Mouse (Mus musculus) heart, embryonic 13.5 days (tissue): Measurements from ENCODE around the gene Mthfd1. TPM values are rescaled to one million over a fixed set of nuclear protein-coding genes. Genes with fewer than 3 reads are reported as not detected.

ENCODE experiments used
- ATAC-seq: fragments of 200-750 bp; cut with Nextera tagmentation; 2 replicates; pipeline ENCODE4 v1.8.0; 2017; ENCODE audit warnings: moderate TSS enrichment; ENCODE audit not compliant: insufficient number of reproducible peaks, low FRiP score, low TSS enrichment; ENCODE audit errors: extremely low read depth
- H3K27ac ChIP-seq: fragments of 300-500 bp; sonication (generic); replicated peaks from 2 replicates; pipeline ENCODE4 v1.5.1; 2015; ENCODE audit warnings: moderate library complexity, mild to moderate bottlenecking, inconsistent platforms
- H3K27me3 ChIP-seq: fragments of 300-500 bp; sonication (generic); replicated peaks from 2 replicates; pipeline ENCODE4 v1.6.1; 2015; ENCODE audit warnings: mild to moderate bottlenecking, inconsistent platforms
- H3K36me3 ChIP-seq: fragments of 300-500 bp; sonication (generic); 2 replicates; pipeline ENCODE4 v1.6.1; 2015; ENCODE audit warnings: mild to moderate bottlenecking, inconsistent platforms
- H3K4me1 ChIP-seq: fragments of 300-500 bp; sonication (generic); 2 replicates; pipeline ENCODE4 v1.6.1; 2015; ENCODE audit warnings: inconsistent platforms
- H3K4me2 ChIP-seq: fragments of 300-500 bp; sonication (generic); 2 replicates; pipeline ENCODE4 v1.6.1; 2015; ENCODE audit warnings: inconsistent platforms, mild to moderate bottlenecking, moderate library complexity
- H3K4me3 ChIP-seq: fragments of 300-500 bp; sonication (generic); 2 replicates; pipeline ENCODE4 v1.5.1; 2015; ENCODE audit warnings: moderate library complexity, mild to moderate bottlenecking, inconsistent platforms
- H3K9ac ChIP-seq: fragments of 300-500 bp; sonication (generic); 2 replicates; pipeline ENCODE4 v1.6.1; 2015; ENCODE audit warnings: inconsistent platforms, mild to moderate bottlenecking, moderate library complexity
- H3K9me3 ChIP-seq: fragments of 300-500 bp; sonication (generic); 2 replicates; pipeline ENCODE4 v1.6.1; 2016; ENCODE audit warnings: inconsistent platforms
- WGBS: fragments of 180-500 bp; shearing (Covaris S2); methylation state at CpG from one replicate; pipeline ENCODE4 v1.1.7; 2015; ENCODE audit warnings: mixed read lengths; 5-methylcytosine and 5-hydroxymethylcytosine counted together
- polyA plus RNA-seq: library from polyadenylated mRNA; unstranded; fragments of >200 nt; fragmentation: Nextera tagmentation; extraction: Ambion mirVana; gene quantifications from 2 replicates; pipeline ENCODE4 v1.2.1, GENCODE M21; 2015

Gene Mthfd1
- polyA plus RNA-seq, 1 experiment from 2014 or later: 40.1 TPM

DNA sequence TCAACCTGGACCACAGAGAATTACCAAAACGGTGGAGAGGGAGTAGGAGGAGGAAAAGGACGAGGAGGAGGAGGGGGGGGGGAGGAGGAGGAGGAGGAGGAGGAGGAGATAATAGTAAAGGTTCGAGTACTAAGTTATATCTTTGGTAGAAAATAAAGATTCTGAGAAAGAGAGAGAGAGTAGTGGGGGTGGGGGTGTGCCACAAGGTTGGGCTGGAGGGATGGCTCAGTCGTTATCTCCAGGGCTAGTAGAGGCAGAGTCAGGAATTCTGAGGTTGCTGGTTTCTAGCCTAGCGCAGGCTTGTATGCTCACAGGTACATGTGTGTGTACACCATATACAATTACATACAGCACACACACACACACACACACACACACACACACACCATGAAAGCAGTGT lies 13.3 kb upstream of the Mthfd1 start:
- Histone ChIP-seq H3K36me3 (no peaks in the 10 kb centered on the region), H3K4me3 (no peak overlapping the region), H3K9ac (no peak overlapping the region), H3K9me3 (no peaks in the 10 kb centered on the region), H3K4me1 (0 out of 2 replicates have a peak, but pooled peaks cover 2% of the 10 kb centered on the region), H3K27me3 (no peaks in the 10 kb centered on the region), H3K27ac (no peak overlapping the region), H3K4me2 (no peak overlapping the region)
- no peak for ATAC-seq
- WGBS: 47% methylated on average over 5 of the region's 5 CpGs

GRCm38 (mm10) chr12:76244981-76245380 lies 10.1 kb upstream of the Mthfd1 start:
- Histone ChIP-seq H3K27me3 (no peaks in the 10 kb centered on the region), H3K4me3 (no peak overlapping the region), H3K4me2 (no peak overlapping the region), H3K9me3 (no peaks in the 10 kb centered on the region), H3K4me1 (no peaks in the 10 kb centered on the region), H3K27ac (no peak overlapping the region), H3K36me3 (no peaks in the 10 kb centered on the region), H3K9ac (no peak overlapping the region)
- no peak for ATAC-seq
- WGBS: 81% methylated on average over 8 of the region's 8 CpGs

DNA sequence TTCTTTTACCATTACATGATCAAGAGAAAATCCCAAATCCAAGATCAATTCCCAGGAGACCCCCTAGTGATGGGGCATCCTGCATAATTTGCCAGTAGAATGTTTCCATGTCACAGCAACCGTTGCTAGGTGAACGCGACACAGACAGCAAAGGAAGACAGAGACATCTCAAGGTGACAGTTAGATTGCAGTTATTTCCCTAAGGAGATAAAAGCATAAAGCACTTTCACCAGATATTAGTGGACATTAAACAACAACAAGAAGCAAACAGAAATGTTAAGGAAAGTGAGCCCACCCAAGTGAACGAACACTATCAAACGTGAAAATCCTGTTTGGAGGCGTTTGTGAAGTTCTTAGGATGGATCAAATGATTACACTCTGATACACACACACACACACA lies 8.5 kb upstream of the Mthfd1 start, which contains the start of gene Tex21:
Gene Tex21, minus strand, starts transcription at position 101 of the 400 bp plus-strand sequence.
- 71% methylated on average over 6 of the region's 6 CpGs for WGBS
- no peaks in the 10 kb centered on the region for H3K4me1 ChIP-seq
- no peak within 1 kb of the TSS for H3K4me2 ChIP-seq
- no peaks in the 10 kb centered on the region for H3K9me3 ChIP-seq
- H3K27ac ChIP-seq: no peak within 1 kb of the TSS
- H3K27me3 ChIP-seq: no peaks in the 10 kb centered on the region
- no peak for ATAC-seq
- no peaks in the 10 kb centered on the region for H3K36me3 ChIP-seq
- H3K9ac ChIP-seq: no peak within 1 kb of the TSS
- H3K4me3 ChIP-seq: no peak within 1 kb of the TSS

DNA sequence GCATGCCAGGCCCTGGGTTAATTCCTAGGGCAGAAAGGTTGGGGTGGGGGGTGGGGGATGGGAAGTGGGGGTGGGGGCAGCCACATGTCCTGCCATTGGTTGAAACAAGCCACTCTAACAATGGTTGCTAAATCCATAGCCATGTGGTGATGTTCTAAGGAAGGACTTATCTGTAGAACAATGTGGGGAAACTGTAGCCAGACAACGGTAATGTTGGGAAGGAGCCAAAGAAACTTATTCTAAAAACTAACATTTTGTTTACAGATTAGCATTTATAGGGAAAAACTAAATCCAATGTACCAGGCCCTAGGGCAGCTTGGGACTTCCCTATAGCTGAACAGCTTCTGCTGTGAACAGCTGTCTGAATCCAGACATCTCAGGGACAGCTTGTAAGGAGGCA lies 2.0 kb upstream of the Mthfd1 start:
- WGBS: 62% methylated on average over 1 of the region's 1 CpGs
- no peak for ATAC-seq
- Histone ChIP-seq H3K9me3 (no peaks in the 10 kb centered on the region), H3K36me3 (no peaks in the 10 kb centered on the region), H3K4me2 (no peak overlapping the region), H3K27me3 (no peaks in the 10 kb centered on the region), H3K27ac (no peak overlapping the region), H3K4me1 (peaks cover 23% of the 10 kb centered on the region), H3K4me3 (no peak overlapping the region), H3K9ac (no peak overlapping the region)

GRCm38 (mm10) chr12:76253591-76253990 lies 1.5 kb upstream of the Mthfd1 start:
- WGBS: 84% methylated on average over 2 of the region's 2 CpGs
- H3K9ac ChIP-seq: no peak overlapping the region
- no peak overlapping the region for H3K4me2 ChIP-seq
- no peaks in the 10 kb centered on the region for H3K27me3 ChIP-seq
- H3K9me3 ChIP-seq: no peaks in the 10 kb centered on the region
- H3K27ac ChIP-seq: no peak overlapping the region
- H3K4me3 ChIP-seq: no peak overlapping the region
- H3K4me1 ChIP-seq: peaks cover 23% of the 10 kb centered on the region
- no peaks in the 10 kb centered on the region for H3K36me3 ChIP-seq
- no peak for ATAC-seq

DNA sequence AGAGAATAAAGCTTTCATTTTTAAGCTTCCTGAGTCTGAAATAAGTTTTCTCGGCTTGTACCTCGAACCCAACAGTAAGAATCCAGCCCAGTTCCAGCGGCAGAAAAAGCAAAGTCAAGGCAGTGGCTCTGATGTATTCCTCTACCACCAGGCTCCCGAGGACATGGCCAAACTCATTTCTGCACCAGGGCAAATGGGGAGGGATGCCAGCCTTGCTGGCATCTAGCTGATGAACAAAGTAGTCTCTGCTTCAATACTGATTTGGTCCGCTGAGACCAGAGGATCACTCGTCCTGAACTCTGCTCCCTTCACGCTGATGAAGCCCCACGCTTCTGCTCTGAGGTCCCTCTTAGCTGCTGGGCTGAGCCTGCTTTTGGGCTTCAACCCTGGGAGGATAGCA lies 1.1 kb upstream of the Mthfd1 start:
- H3K36me3 ChIP-seq: no peaks in the 10 kb centered on the region
- no peaks in the 10 kb centered on the region for H3K27me3 ChIP-seq
- peaks cover 23% of the 10 kb centered on the region for H3K4me1 ChIP-seq
- no peak overlapping the region for H3K4me2 ChIP-seq
- no peak overlapping the region for H3K4me3 ChIP-seq
- no peak overlapping the region for H3K27ac ChIP-seq
- no peak overlapping the region for H3K9ac ChIP-seq
- no peaks in the 10 kb centered on the region for H3K9me3 ChIP-seq
- no peak for ATAC-seq
- 76% methylated on average over 8 of the region's 8 CpGs for WGBS

DNA sequence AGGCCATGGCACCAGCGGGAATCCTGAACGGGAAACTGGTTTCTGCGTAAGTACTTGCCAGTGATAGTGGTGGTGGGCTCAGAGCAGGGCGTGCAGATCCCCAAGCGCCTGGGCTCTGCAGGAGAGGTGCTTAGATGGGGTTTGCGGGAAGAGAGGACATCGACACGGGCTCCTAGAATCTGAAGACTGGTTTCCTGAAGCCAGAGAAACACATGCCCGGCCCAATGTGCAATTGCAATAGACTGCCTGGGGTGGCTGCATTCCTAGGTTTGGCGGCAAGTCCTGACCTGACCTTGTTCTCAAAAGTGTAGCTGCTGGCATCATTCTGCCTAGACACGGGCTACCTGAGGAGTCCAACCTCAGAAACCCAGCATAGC lies 389 bp downstream of the Mthfd1 start:
- 0% methylated on average over 11 of the region's 11 CpGs for WGBS
- Histone ChIP-seq H3K27ac (peak overlapping the region; percentile 75), H3K9me3 (no peaks in the 10 kb centered on the region)

DNA sequence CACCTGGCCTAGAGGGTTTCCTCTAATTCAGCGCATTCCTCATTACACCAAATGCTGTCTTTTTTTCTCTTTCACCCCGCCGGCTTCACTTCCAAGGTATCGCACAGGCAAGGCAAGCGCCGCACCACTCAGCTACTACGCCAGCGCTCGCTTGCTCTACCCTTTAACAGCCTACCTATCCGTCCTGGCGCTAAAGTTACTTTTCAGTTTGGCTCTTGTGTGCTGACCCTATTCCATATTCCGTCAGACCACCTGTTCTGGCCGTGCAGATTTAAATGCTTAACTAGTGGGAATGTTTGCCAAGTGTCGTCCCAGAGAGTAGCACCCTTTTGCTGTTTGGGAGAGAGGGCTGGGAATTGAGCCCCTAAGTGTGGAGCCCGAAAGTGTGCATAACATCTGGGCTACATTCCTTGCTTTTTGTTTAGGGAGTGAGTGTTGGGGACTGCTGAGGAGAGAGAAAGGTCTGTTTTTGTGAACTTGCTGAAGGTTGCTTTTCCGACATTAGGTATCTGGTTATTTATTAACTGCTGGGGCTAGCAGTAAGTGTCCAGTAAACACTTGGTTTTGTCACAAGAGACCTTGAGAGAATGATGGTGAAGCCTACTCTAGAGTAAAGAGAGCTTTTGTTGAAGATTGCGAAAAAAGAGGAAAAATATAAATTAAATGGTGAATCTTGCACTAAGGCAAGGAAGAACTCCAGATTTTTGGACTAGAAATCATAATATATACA lies 1.2 kb downstream of the Mthfd1 start:
- peak overlapping the region; percentile 97 for H3K4me2 ChIP-seq
- H3K27me3 ChIP-seq: no peaks in the 10 kb centered on the region
- 0 out of 2 replicates have a peak overlapping the region, but pooled peaks have one; percentile 75 for H3K27ac ChIP-seq
- peak overlapping the region; percentile 87 for H3K9ac ChIP-seq
- peaks cover 23% of the 10 kb centered on the region for H3K4me1 ChIP-seq
- WGBS: 8% methylated on average over 17 of the region's 17 CpGs
- no peaks in the 10 kb centered on the region for H3K9me3 ChIP-seq
- H3K4me3 ChIP-seq: peak overlapping the region; percentile 76
- no peaks in the 10 kb centered on the region for H3K36me3 ChIP-seq
- no peak for ATAC-seq

More for the DNA sequence above, 389 bp downstream of the Mthfd1 start:
- H3K4me1 ChIP-seq: peaks cover 23% of the 10 kb centered on the region
- peak overlapping the region; percentile 76 for H3K4me3 ChIP-seq
- peak overlapping the region; percentile 97 for H3K4me2 ChIP-seq
- no peaks in the 10 kb centered on the region for H3K27me3 ChIP-seq
- ATAC-seq: no peak
- peak overlapping the region; percentile 87 for H3K9ac ChIP-seq
- no peaks in the 10 kb centered on the region for H3K36me3 ChIP-seq

GRCm38 (mm10) chr12:76260673-76261072 lies 5.6 kb downstream of the Mthfd1 start:
- Histone ChIP-seq H3K27ac (no peak overlapping the region), H3K4me2 (no peak overlapping the region), H3K4me3 (no peak overlapping the region), H3K4me1 (peaks cover 24% of the 10 kb centered on the region), H3K36me3 (no peaks in the 10 kb centered on the region), H3K9ac (no peak overlapping the region), H3K27me3 (no peaks in the 10 kb centered on the region), H3K9me3 (no peaks in the 10 kb centered on the region)
- no peak for ATAC-seq
- WGBS: 86% methylated on average over 3 of the region's 3 CpGs

- Histone ChIP-seq H3K9me3 (no peaks in the 10 kb centered on the region), H3K36me3 (peaks cover 7% of the 10 kb centered on the region), H3K4me2 (no peak overlapping the region), H3K27ac (no peak overlapping the region), H3K9ac (no peak overlapping the region), H3K4me3 (no peak overlapping the region), H3K27me3 (no peaks in the 10 kb centered on the region), H3K4me1 (peaks cover 15% of the 10 kb centered on the region)
- 83% methylated on average over 4 of the region's 4 CpGs for WGBS
- ATAC-seq: no peak
Observed at GRCm38 (mm10) chr12:76261556-76261955, 6.5 kb downstream of the Mthfd1 start.

DNA sequence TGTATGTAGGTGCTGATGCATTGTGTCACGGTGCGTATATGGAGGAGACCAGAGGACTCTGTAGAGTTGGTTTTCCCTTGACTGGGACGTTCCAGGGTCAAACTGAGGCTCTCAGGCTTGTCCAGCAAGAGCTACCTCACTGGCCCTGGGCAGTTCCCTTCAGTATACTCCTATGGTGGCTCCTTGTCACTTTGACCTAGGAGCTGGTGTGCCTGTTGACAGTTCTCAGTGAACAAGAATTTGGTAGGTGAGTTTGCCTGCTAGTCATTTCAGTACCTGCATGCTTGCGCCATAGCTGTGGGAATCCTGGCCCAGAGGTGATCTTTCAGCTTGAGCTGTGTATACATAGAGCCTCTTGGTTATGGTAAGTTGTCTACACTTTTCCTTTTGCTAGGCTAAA lies 7.8 kb downstream of the Mthfd1 start:
- H3K27ac ChIP-seq: no peak overlapping the region
- H3K27me3 ChIP-seq: no peaks in the 10 kb centered on the region
- H3K9ac ChIP-seq: no peak overlapping the region
- H3K4me3 ChIP-seq: no peak overlapping the region
- 89% methylated on average over 4 of the region's 4 CpGs for WGBS
- peaks cover 7% of the 10 kb centered on the region for H3K36me3 ChIP-seq
- peaks cover 9% of the 10 kb centered on the region for H3K4me1 ChIP-seq
- H3K4me2 ChIP-seq: no peak overlapping the region
- ATAC-seq: no peak
- H3K9me3 ChIP-seq: no peaks in the 10 kb centered on the region

DNA sequence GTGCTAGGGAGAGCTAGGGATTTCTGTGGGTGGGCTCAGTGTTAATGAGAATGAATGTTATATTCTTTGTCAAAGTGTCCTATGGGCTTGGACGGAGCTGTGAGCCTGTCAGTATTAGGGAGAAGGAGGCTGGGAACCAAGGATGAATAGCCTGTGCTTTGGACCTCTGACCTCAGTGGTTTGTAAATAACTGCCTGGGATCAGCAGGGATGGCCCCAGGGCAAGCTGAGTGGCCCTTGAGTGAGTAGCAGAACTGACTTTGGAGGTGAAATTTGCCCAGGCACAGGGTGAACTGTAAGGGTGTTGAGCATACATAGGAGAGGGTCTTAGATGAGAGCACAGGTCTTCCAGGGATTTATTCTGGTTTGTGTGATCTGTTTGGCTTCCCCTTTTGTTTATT lies 8.8 kb downstream of the Mthfd1 start:
- Histone ChIP-seq H3K36me3 (peaks cover 7% of the 10 kb centered on the region), H3K4me1 (peaks cover 14% of the 10 kb centered on the region), H3K27ac (no peak overlapping the region), H3K9ac (0 out of 2 replicates have a peak overlapping the region, but pooled peaks have one; percentile 15), H3K9me3 (no peaks in the 10 kb centered on the region), H3K4me3 (no peak overlapping the region), H3K27me3 (no peaks in the 10 kb centered on the region), H3K4me2 (no peak overlapping the region)
- WGBS: 90% methylated on average over 1 of the region's 1 CpGs
- ATAC-seq: no peak
